Mouse (Mus musculus) embryonic facial prominence, embryonic 13.5 days (tissue): ENCODE data around the gene Ksr1. TPM values are rescaled to one million over a fixed set of nuclear protein-coding genes. Genes with fewer than 3 reads are reported as not detected.
"Not testable (repeated sequence)": the region's sequence is repeated elsewhere in the genome, so short reads cannot be mapped to it uniquely, and the experiment has no call there.

Source experiments
- ATAC-seq: fragments of 200-750 bp; cut with Nextera tagmentation; 2 replicates; pipeline ENCODE4 v1.8.0; 2017; ENCODE audit warnings: low read depth; ENCODE audit not compliant: insufficient number of reproducible peaks, insufficient read depth, low FRiP score, low TSS enrichment
- H3K27ac ChIP-seq: fragments of 300-500 bp; sonication (generic); 2 replicates; pipeline ENCODE4 v1.5.1; 2015; ENCODE audit warnings: moderate library complexity, mild to moderate bottlenecking, inconsistent platforms
- H3K27me3 ChIP-seq: fragments of 300-500 bp; sonication (generic); 2 replicates; pipeline ENCODE4 v1.6.1; 2015; ENCODE audit warnings: mild to moderate bottlenecking, inconsistent platforms
- H3K36me3 ChIP-seq: fragments of 300-500 bp; sonication (generic); 2 replicates; pipeline ENCODE4 v1.6.1; 2015; ENCODE audit warnings: mild to moderate bottlenecking, inconsistent platforms
- H3K4me1 ChIP-seq: fragments of 300-500 bp; sonication (generic); 2 replicates; pipeline ENCODE4 v1.6.1; 2015; ENCODE audit warnings: inconsistent platforms
- H3K4me2 ChIP-seq: fragments of 300-500 bp; sonication (generic); 2 replicates; pipeline ENCODE4 v1.6.1; 2015; ENCODE audit warnings: moderate library complexity, mild to moderate bottlenecking, inconsistent platforms
- H3K4me3 ChIP-seq: fragments of 300-500 bp; sonication (generic); 2 replicates; pipeline ENCODE4 v1.5.1; 2015; ENCODE audit warnings: mild to moderate bottlenecking, inconsistent platforms
- H3K9ac ChIP-seq: fragments of 300-500 bp; sonication (generic); 2 replicates; pipeline ENCODE4 v1.6.1; 2015; ENCODE audit warnings: mild to moderate bottlenecking, inconsistent platforms
- H3K9me3 ChIP-seq: fragments of 300-500 bp; sonication (generic); 2 replicates; pipeline ENCODE4 v1.6.1; 2016; ENCODE audit warnings: inconsistent platforms
- WGBS: fragments of 180-500 bp; shearing (Covaris S2); methylation state at CpG from one replicate; pipeline ENCODE4 v1.1.7; 2015; ENCODE audit warnings: mixed read lengths; 5-methylcytosine and 5-hydroxymethylcytosine counted together
- polyA plus RNA-seq: library from polyadenylated mRNA; unstranded; fragments of >200 nt; fragmentation: Nextera tagmentation; extraction: Ambion mirVana; gene quantifications from 2 replicates; pipeline ENCODE4 v1.2.1, GENCODE M21; 2015

Gene Ksr1
- polyA plus RNA-seq, 1 experiment from 2014 or later = 3.3 TPM

DNA sequence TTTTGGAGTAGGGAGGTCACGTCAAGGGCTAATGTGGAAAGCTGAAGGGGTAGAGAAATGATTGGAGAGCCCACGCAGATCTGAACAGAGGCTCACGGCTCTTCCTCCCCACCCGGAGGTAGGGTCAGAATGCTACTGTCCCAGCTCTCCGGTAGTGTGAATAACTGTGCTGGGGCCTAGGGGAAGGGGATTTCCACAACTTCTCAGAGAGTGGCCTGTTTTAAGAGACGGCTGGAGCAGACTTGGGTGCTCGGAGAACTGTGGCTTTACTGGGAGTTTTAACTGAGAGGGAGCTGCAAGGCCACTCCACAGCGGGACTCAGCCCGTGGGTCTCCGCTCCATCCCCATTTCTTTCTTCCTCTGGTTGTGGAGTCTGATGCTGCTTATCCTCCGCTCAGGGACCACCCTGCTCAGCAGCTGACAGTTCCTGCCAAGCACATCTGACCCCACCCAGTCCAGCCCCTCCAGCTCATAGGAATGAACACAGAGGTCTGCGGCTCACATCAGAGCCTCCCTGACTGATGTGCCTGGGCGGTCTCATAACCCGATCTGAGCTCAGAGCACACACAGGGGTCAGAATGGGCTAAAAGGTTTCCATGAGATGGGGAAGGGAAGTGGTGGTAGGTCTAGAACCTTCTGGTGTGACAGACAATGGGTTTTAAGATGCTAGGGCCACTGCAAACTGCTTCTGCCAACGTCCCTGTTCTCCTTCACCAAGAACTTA, 131.4 kb downstream of the Ksr1 start:
- H3K27ac ChIP-seq = no peak overlapping the region
- H3K36me3 ChIP-seq = peaks cover 42% of the 10 kb centered on the region
- no peak for ATAC-seq
- H3K9me3 ChIP-seq = no peaks in the 10 kb centered on the region
- H3K4me2 ChIP-seq = no peak overlapping the region
- H3K4me1 ChIP-seq = peaks cover 21% of the 10 kb centered on the region
- WGBS = 59% methylated on average over 15 of the region's 15 CpGs
- H3K9ac ChIP-seq = 0 out of 2 replicates have a peak overlapping the region, but pooled peaks have one; percentile 0
- H3K4me3 ChIP-seq = no peak overlapping the region
- no peaks in the 10 kb centered on the region for H3K27me3 ChIP-seq

DNA sequence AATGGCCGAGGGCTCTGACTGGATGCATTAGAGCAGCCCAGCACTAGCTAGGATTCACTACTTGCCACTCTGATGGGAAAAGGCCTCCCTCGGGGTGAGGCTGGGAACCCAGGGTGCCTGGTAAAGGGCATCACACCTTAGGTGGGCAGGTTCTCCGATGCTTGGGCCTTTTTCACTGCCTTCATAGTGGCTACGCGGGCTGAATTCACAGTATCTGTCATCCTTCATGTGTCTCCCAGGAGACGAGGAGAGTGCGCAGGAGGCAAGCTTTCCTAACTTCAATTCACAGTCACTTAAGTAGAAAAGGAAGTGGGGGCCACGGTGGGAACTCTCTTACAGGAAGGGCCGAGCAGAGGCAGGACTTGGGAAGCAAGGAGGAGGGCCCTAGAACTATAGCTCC, 132.4 kb downstream of the Ksr1 start:
- Histone ChIP-seq H3K27me3 (no peaks in the 10 kb centered on the region), H3K4me3 (no peak overlapping the region), H3K9me3 (no peaks in the 10 kb centered on the region), H3K4me1 (peaks cover 21% of the 10 kb centered on the region), H3K36me3 (peaks cover 33% of the 10 kb centered on the region), H3K27ac (0 out of 2 replicates have a peak overlapping the region, but pooled peaks have one; percentile 3), H3K9ac (no peak overlapping the region), H3K4me2 (no peak overlapping the region)
- ATAC-seq = no peak
- WGBS = 68% methylated on average over 9 of the region's 9 CpGs

DNA sequence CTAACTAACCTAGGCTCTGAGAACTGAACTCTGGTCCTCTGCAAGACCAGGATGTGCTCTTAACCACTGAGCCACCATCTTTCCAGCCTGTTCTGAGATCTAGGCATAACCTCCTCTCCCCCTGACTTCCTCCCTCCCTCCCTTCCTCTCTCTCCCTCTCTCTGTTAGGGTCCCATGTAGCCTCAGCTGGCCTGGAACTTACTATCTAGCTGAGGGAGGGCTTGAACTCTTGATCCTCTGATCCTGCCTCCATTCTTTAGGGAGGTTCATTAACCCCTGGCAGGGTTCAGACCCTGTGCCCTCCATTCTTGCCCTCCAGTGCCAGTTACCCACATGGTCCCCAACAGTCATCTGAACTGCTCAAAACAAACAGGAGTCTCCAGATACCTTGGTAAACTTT, 133.2 kb downstream of the Ksr1 start:
- no peak overlapping the region for H3K4me3 ChIP-seq
- no peak for ATAC-seq
- no peak overlapping the region for H3K27ac ChIP-seq
- no peak overlapping the region for H3K9ac ChIP-seq
- H3K36me3 ChIP-seq = peaks cover 25% of the 10 kb centered on the region
- H3K4me1 ChIP-seq = peaks cover 21% of the 10 kb centered on the region
- no peak overlapping the region for H3K4me2 ChIP-seq
- H3K27me3 ChIP-seq = no peaks in the 10 kb centered on the region
- H3K9me3 ChIP-seq = no peaks in the 10 kb centered on the region

DNA sequence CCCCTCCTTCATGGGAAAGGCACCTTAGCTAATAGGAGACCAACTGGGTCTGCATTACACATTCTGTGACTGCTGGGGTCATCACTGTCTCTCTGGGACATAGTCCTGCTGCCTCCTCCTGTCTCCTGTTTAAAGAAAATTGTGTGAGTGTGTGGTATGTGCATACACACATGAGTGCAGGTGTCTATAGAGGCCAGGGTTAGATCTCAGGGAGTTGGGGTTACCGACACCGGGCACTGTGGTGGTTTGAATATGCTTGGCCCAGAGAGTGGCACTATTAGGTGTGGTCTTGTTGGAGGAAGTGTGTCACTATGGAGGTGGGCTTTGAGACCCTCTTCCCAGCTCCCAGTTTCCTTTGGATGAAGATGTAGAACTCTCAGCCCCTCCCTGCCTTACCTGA, 133.7 kb downstream of the Ksr1 start:
- Histone ChIP-seq H3K4me1 (peaks cover 21% of the 10 kb centered on the region), H3K4me2 (no peak overlapping the region), H3K9ac (no peak overlapping the region), H3K9me3 (no peaks in the 10 kb centered on the region), H3K36me3 (peaks cover 20% of the 10 kb centered on the region), H3K27me3 (no peaks in the 10 kb centered on the region), H3K27ac (no peak overlapping the region), H3K4me3 (no peak overlapping the region)
- no peak for ATAC-seq
- WGBS = 95% methylated on average over 2 of the region's 2 CpGs

DNA sequence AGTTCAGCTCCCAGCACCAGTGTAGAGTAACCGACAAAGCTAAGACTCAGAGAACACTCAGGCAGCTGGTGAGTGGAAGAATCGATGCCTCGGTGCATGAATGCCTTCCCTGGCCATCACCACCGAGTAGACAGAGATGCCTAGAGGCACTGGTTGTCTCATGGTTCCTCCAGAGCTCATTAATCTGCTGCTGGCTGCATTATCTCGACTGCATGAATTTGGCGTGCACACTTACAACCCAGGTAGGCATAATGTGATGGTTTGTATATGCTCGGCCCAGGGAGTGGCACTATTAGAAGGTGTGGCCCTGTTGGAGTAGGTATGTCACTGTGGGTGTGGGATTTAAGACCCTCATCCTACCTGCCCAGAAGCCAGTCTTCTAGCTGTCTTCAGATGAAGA, 137.3 kb downstream of the Ksr1 start:
- Histone ChIP-seq H3K9ac (no peak overlapping the region), H3K27me3 (no peaks in the 10 kb centered on the region), H3K36me3 (no peaks in the 10 kb centered on the region), H3K27ac (no peak overlapping the region), H3K9me3 (no peaks in the 10 kb centered on the region), H3K4me1 (no peaks in the 10 kb centered on the region), H3K4me2 (no peak overlapping the region), H3K4me3 (no peak overlapping the region)
- ATAC-seq = no peak
- 79% methylated on average over 7 of the region's 7 CpGs for WGBS

DNA sequence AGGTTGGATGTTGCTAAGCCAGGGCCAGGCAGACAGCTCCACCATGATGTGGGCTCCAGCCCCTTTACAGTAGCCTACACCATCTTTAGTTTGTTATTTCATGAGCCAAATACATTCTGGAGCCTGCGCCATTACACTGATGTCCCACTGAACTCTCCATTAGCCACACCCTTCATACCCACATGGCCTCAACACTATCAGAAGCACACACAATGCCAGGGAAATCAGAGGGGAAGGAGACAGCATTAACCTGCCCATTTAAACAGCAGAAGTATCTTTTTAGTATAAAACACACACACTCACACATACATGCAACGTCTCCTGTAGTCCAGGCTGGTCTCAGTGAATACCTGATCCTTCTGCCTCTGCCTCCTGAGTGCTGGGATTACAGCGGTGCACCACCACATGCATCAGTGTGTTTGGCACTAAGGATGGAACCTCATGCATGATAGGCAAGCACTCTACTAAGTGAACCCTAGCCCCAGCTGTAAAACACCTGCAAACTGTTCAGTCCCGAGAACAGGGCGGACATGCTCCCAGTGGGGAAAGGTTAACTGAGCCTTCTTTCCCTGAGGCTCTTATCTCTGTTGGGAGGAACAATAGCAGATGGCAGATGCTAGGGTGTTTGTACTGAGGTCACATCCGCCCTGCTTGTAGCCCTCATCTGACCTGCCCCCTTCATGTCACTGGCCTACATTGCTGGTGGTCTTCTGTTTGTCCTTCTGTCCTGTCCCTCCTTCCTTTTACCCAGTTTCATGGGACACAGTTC, 138.0 kb downstream of the Ksr1 start:
- ATAC-seq = no peak
- Histone ChIP-seq H3K27ac (no peak overlapping the region), H3K4me3 (no peak overlapping the region), H3K4me2 (no peak overlapping the region), H3K27me3 (no peaks in the 10 kb centered on the region), H3K9me3 (no peaks in the 10 kb centered on the region), H3K4me1 (no peaks in the 10 kb centered on the region), H3K36me3 (no peaks in the 10 kb centered on the region), H3K9ac (no peak overlapping the region)
- WGBS = 67% methylated on average over 6 of the region's 6 CpGs

DNA sequence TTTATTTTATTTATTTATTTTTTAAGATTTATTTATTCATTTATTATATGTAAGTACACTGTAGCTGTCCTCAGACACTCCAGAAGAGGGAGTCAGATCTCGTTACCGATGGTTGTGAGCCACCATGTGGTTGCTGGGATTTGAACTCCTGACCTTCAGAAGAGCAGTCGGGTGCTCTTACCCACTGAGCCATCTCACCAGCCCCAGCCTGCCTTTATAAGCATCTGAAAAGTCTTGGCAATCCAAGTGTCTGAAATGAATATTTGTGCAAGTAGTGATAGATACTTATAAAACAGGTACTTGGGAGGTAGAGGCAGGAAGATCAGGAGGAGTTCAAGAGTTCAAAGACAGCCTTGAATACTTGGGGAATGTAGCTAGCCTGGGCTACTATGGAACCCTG, 138.9 kb downstream of the Ksr1 start:
- H3K4me1 ChIP-seq, H3K4me2 ChIP-seq, H3K9me3 ChIP-seq, H3K27ac ChIP-seq, ATAC-seq, H3K27me3 ChIP-seq, H3K36me3 ChIP-seq, H3K9ac ChIP-seq, H3K4me3 ChIP-seq: not testable (repeated sequence)
- 80% methylated on average over 3 of the region's 3 CpGs for WGBS

DNA sequence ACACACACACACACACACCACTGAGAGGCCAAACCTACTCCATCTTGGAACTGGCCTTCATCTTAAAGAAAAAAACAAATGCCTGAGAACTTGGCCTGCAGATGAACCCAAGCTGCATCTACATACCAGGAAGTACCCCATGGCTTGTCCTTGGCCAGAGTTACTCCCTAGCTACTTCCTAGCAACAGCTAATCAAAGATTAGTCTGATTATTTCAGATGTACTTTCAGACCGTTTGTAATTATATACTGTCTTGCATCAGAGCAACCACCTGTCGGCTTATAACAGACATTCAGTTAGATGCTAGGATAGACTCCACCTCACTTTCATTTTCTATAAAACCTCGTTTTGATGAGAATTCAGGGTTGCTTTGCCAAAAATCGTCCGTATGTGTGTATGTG, 139.8 kb downstream of the Ksr1 start:
- Histone ChIP-seq H3K9ac (no peak overlapping the region), H3K27me3 (no peaks in the 10 kb centered on the region), H3K36me3 (no peaks in the 10 kb centered on the region), H3K27ac (no peak overlapping the region), H3K4me2 (no peak overlapping the region), H3K4me3 (no peak overlapping the region), H3K4me1 (0 out of 2 replicates have a peak, but pooled peaks cover 6% of the 10 kb centered on the region), H3K9me3 (no peaks in the 10 kb centered on the region)
- no peak for ATAC-seq
- WGBS = 62% methylated on average over 5 of the region's 5 CpGs

DNA sequence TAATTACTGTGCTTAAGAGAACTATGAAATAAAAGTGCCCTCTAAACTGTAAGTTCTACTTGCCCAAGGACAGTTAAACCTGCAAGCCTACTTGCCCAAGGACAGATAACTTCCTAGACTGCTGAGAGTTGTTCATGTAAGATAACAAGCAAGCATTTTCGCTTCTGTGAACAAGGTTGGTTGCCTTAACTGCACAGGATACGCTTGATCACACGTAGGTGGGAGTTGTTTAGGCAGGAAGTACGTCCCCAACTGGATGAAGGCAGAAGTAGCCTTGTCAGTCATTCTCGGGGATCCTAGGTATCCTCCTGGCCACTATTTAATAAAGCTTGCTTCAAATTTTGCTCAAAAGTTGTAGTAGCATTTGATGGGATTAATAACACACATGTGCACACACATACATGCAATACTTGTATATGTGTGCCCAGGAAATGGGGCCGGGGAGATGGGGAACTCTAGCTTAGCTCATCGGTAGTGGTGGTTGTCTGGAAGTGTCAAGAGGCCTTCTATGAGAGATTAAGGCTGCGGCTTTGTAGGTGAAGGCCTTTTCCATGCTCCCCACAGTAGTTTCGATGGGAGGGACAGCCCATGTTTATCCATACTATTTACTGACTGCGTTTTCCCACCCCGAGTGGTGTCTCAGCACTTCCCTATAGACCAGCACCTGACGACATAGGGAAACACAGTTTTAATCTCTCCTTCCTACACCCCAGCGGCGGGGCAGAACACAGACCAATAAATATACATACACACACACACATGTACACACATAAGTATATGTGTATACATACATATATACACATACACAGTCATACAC, 140.4 kb downstream of the Ksr1 start:
- no peak for ATAC-seq
- H3K27me3 ChIP-seq = no peaks in the 10 kb centered on the region
- H3K4me1 ChIP-seq = 0 out of 2 replicates have a peak, but pooled peaks cover 6% of the 10 kb centered on the region
- no peaks in the 10 kb centered on the region for H3K9me3 ChIP-seq
- no peak overlapping the region for H3K4me3 ChIP-seq
- no peak overlapping the region for H3K4me2 ChIP-seq
- H3K36me3 ChIP-seq = no peaks in the 10 kb centered on the region
- 87% methylated on average over 14 of the region's 14 CpGs for WGBS
- H3K9ac ChIP-seq = no peak overlapping the region
- H3K27ac ChIP-seq = no peak overlapping the region

DNA sequence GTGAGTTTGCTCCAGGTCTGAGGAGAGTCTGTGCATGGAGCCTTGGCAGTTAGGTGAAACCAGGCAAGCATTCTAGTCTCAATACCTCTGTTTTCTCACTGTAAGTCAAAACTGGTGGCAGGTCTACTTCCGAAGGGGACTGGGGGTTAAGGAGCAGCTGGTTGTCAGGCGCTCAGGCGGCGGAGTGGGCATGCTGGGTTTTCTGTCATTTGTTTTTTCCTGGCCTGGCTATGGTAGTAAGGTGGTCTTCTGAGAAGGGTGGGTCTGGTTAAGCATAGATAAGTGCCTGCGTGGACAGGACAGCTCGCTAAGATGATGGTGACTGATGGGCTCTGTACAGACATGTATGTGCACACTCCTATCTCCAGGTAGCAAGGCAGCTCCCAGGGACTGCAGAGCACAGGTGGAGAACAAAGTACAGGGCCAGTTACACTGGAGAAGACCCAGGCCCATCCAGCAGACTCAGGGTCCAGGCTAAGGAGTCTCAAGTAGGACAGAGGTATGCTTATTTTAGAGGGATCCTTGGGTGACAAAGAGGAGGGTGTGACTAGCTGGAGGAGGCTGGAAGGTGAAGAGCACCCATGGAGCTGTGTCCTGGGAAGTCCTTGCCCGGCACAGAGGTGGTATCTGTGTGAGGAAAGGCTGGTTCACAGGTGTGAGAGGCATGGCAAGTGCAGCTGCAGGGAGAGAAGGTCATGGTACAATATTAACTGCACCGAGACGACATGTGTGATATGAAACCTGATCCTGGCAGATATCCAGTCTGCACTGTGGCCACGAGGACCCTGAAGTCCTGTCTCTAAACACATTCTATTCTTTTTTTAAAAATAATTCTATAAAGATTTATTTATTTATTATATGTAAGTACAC, 142.2 kb downstream of the Ksr1 start:
- H3K9me3 ChIP-seq = no peaks in the 10 kb centered on the region
- no peak for ATAC-seq
- 0 out of 2 replicates have a peak, but pooled peaks cover 6% of the 10 kb centered on the region for H3K4me1 ChIP-seq
- WGBS = 72% methylated on average over 10 of the region's 10 CpGs
- no peak overlapping the region for H3K4me3 ChIP-seq
- no peaks in the 10 kb centered on the region for H3K27me3 ChIP-seq
- H3K27ac ChIP-seq = peak overlapping the region; percentile 16; the same call in 1 of the 2 replicates
- no peak overlapping the region for H3K9ac ChIP-seq
- H3K4me2 ChIP-seq = no peak overlapping the region
- H3K36me3 ChIP-seq = no peaks in the 10 kb centered on the region
